Mouse (Mus musculus) ES-Bruce4 (cell line): Measurements from ENCODE around the gene Ndrg3.

Experiments
- EP300 ChIP-seq: IDR thresholded peaks from 2 replicates; pipeline ENCODE4 v1.6.1; 2011; ENCODE audit warnings: low read depth, low read length; ENCODE audit not compliant: insufficient read depth
- POLR2A ChIP-seq: IDR thresholded peaks from one replicate; pipeline ENCODE4 v1.8.1; 2011; ENCODE audit warnings: low read length; ENCODE audit not compliant: insufficient read depth

DNA sequence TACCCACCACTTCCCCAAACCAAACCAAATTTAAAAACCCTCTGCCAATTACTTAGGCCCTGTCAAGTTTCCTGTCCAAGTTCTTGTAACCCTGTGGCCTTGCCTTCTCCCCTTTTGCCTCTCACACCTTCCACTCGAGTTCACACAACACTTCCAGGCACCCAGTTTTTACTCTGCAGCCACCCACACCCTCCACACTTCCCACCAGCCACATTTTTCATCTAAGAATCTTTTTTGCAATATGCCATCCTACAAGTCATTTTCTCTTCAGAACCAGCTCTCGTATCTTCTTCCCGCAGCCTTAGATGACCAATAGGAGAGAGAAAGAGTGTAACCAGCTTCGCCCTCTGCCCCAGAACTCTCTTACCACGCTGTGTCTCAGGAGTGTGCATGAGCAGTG lies 37.4 kb downstream of the Ndrg3 start:
- TF ChIP-seq EP300 (no peak), POLR2A (no peak)
